Mouse (Mus musculus) intestine, postnatal 0 days (tissue): Measurements from ENCODE around the gene Cacna1e. TPM values are rescaled to one million over a fixed set of nuclear protein-coding genes. Genes with fewer than 3 reads are reported as not detected.

ENCODE experiments used
- ATAC-seq: fragments of 200-750 bp; cut with Nextera tagmentation; 2 replicates; pipeline ENCODE4 v1.8.0; 2017; ENCODE audit warnings: mild to moderate bottlenecking, moderate TSS enrichment, moderate library complexity
- H3K27ac ChIP-seq: fragments of 300-500 bp; sonication (generic); 2 replicates; pipeline ENCODE4 v1.5.1; 2014; ENCODE audit warnings: mild to moderate bottlenecking, low read depth, low read length, moderate library complexity
- H3K27me3 ChIP-seq: fragments of 300-500 bp; sonication (generic); replicated peaks from 2 replicates; pipeline ENCODE4 v1.6.1; 2014; ENCODE audit warnings: low read length, mixed read lengths; ENCODE audit not compliant: control insufficient read depth, insufficient read depth
- H3K36me3 ChIP-seq: fragments of 300-500 bp; sonication (generic); 2 replicates; pipeline ENCODE4 v1.6.1; 2014; ENCODE audit warnings: mild to moderate bottlenecking, moderate library complexity; ENCODE audit not compliant: control insufficient read depth, insufficient read depth
- H3K4me1 ChIP-seq: fragments of 300-500 bp; sonication (generic); replicated peaks from 2 replicates; pipeline ENCODE4 v1.6.1; 2014; ENCODE audit warnings: antibody characterized with exemption, low read length, mixed read lengths; ENCODE audit not compliant: control insufficient read depth, insufficient read depth
- H3K4me2 ChIP-seq: fragments of 300-500 bp; sonication (generic); replicated peaks from 2 replicates; pipeline ENCODE4 v1.6.1; 2014; ENCODE audit warnings: low read depth, mild to moderate bottlenecking, moderate library complexity
- H3K4me3 ChIP-seq: fragments of 300-500 bp; sonication (generic); 2 replicates; pipeline ENCODE4 v1.5.1; 2014; ENCODE audit warnings: low read depth, low read length
- H3K9ac ChIP-seq: fragments of 300-500 bp; sonication (generic); 2 replicates; pipeline ENCODE4 v1.6.1; 2014; ENCODE audit warnings: mild to moderate bottlenecking, low read depth, low read length
- H3K9me3 ChIP-seq: fragments of 300-500 bp; sonication (generic); 2 replicates; pipeline ENCODE4 v1.6.1; 2016; ENCODE audit warnings: mixed run types; ENCODE audit not compliant: control insufficient read depth
- CTCF ChIP-seq: sonication (generic); IDR thresholded peaks from 2 replicates; pipeline ENCODE4 v1.5.1; 2016; ENCODE audit warnings: low read depth, mild to moderate bottlenecking, control low read depth, antibody characterized with exemption, moderate library complexity
- WGBS: fragments of 180-500 bp; shearing (Covaris S2); extraction: QIAGEN DNeasy Blood & Tissue Kit; methylation state at CpG from one replicate; pipeline ENCODE4 v1.1.7; 2014; 5-methylcytosine and 5-hydroxymethylcytosine counted together
- polyA plus RNA-seq: library from polyadenylated mRNA; unstranded; fragments of >200 nt; fragmentation: Nextera tagmentation; extraction: Ambion mirVana; gene quantifications from 2 replicates; pipeline ENCODE4 v1.2.1, GENCODE M21; 2015

Gene Cacna1e
- polyA plus RNA-seq, 1 experiment from 2014 or later, result 0.74 TPM

DNA sequence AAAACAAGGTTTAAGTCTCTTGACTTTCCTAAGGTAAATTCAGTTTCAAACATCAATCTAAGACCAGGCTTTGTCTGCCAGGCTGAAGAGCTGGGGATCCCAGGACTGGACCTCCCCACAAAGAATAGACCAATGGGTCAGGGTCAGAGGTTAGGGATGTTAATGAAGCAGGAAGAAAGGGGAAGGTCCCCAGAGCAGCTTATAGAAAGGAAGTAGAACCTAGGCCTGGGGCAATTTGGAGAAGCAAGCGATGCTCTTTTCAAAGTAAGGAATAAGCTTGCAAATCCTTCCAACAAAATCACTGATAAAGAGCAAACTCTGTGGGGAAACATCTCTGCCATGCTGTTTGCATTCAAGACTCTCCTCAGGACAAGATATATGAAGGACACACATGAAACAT, 205.3 kb downstream of the Cacna1e start:
- Histone ChIP-seq H3K27me3 (no peaks in the 10 kb centered on the region), H3K27ac (no peak overlapping the region), H3K4me1 (no peaks in the 10 kb centered on the region), H3K9ac (no peak overlapping the region), H3K36me3 (no peaks in the 10 kb centered on the region), H3K9me3 (no peaks in the 10 kb centered on the region), H3K4me3 (no peak overlapping the region), H3K4me2 (no peak overlapping the region)
- no peak for ATAC-seq
- WGBS, result 71% methylated on average over 1 of the region's 1 CpGs
- no peak for TF ChIP-seq CTCF

DNA sequence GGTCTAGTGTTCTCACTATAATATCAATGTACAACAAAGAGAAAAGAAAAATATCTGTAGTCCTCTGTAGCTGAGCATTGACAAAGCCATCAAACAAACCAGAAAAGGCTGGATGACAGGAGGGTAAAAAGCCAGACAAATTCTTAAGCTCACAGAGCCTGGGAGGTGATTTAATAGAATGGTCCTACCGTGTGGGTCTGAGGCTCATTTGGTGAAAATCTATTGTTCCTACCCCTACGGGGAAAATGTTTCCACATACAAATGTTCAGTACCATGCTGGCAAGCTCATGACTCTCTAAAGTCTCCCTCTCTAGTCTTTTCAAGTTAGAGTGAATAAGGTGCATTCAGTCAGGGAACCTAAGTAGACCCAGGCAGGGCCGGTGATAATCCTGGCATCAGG, 206.2 kb downstream of the Cacna1e start:
- Histone ChIP-seq H3K27ac (no peak overlapping the region), H3K36me3 (no peaks in the 10 kb centered on the region), H3K4me2 (no peak overlapping the region), H3K9me3 (no peaks in the 10 kb centered on the region), H3K9ac (no peak overlapping the region), H3K4me1 (no peaks in the 10 kb centered on the region), H3K4me3 (no peak overlapping the region), H3K27me3 (no peaks in the 10 kb centered on the region)
- 93% methylated on average over 3 of the region's 3 CpGs for WGBS
- TF ChIP-seq CTCF, result no peak
- ATAC-seq, result no peak

DNA sequence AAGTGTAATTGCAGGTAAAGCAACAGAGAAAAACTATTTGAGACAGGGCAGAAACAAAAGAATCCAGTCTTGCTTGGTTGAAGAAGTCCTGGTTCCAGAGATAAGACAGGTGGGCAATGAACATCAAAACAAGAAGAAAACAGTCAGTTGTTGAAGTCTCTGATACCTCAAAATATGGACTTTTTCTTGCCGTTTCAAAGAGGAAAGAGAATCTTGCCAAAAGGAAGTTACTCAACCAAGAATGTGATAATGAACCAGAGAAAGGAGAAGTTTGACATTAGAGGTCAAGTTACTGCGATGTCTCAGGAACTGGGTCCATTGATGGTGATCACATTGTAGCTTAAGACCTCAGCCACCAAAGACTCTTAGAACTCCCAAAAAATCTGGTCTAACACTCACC, 206.6 kb downstream of the Cacna1e start:
- no peak overlapping the region for H3K9ac ChIP-seq
- H3K27ac ChIP-seq, result no peak overlapping the region
- no peaks in the 10 kb centered on the region for H3K4me1 ChIP-seq
- H3K9me3 ChIP-seq, result no peaks in the 10 kb centered on the region
- no peak for ATAC-seq
- no peak overlapping the region for H3K4me2 ChIP-seq
- WGBS, result 70% methylated on average over 2 of the region's 2 CpGs
- H3K27me3 ChIP-seq, result no peaks in the 10 kb centered on the region
- no peak for TF ChIP-seq CTCF
- H3K4me3 ChIP-seq, result no peak overlapping the region
- H3K36me3 ChIP-seq, result no peaks in the 10 kb centered on the region

DNA sequence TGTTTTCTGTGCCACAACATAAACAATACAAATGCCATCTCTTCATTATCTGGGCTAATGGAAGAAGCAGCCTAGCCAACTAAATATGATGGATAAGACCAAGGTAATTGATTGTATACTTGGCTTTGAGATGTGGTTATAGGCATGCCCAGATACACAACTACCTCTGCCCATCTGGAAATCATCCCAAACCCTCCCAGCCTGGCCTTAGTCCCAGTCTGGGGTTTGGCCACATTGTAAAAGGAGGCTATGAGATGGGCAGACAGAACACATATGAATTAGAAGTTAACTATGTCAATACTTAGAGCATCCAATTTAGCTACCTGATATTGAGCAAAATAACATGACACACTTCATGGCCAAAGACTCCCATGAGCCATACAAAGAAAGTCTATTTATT, 220.6 kb downstream of the Cacna1e start:
- H3K27ac ChIP-seq, result no peak overlapping the region
- ATAC-seq, result no peak
- H3K9ac ChIP-seq, result no peak overlapping the region
- no peak for TF ChIP-seq CTCF
- no peaks in the 10 kb centered on the region for H3K4me1 ChIP-seq
- no peak overlapping the region for H3K4me3 ChIP-seq
- no peaks in the 10 kb centered on the region for H3K27me3 ChIP-seq
- H3K36me3 ChIP-seq, result no peaks in the 10 kb centered on the region
- no peaks in the 10 kb centered on the region for H3K9me3 ChIP-seq
- no peak overlapping the region for H3K4me2 ChIP-seq

DNA sequence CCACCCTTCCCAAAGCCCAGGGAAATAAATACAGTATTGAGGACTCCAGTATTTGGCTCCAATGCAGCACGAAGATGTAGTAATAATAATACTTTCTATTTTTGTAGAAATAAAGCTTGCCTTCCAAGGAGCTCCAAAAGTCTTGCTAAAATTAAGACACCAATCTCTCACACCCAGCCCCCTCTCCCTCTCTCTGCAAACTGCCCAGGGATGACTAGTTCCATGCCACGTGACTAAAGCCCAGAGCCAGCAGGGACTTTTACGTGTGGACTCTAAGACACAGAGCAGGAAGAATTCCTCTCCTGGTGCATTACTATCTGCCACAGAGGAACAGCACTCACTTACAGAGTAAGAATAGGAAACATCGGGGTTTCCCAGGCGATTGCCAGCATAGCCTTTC, 222.3 kb downstream of the Cacna1e start:
- no peaks in the 10 kb centered on the region for H3K27me3 ChIP-seq
- no peaks in the 10 kb centered on the region for H3K36me3 ChIP-seq
- WGBS, result 77% methylated on average over 5 of the region's 5 CpGs

DNA sequence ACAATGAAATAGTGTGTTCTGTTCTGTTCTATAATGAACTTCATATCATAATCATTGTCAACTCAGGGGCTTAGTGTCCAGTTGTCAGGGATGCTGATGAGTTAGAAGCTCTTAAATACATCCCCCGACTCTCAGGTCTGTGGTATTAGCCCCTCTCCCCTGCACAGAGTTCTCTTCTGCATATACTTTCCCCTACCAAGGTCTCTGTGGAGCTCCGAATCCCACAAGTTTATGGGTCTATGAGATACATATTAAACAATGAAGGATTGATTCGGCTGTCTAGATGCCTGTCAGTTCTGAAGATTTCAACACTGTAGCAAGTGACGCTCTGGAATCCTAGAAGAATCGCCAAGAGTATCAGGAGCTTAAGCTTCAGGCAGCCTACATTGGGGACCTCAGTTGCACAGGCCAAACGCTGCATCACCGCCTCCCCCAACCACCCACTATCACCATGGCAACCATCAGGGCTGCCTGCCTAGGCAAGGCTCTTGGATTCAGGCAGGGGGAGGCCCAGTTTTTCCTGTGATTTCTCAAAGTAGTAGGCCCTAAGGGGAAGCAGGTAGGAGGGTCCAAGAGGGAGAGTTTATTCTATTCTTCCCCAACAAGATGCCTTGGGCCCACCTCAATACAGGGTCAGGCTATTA, 223.0 kb downstream of the Cacna1e start:
- H3K4me1 ChIP-seq, result no peaks in the 10 kb centered on the region
- H3K9ac ChIP-seq, result no peak overlapping the region
- H3K27ac ChIP-seq, result no peak overlapping the region
- no peak overlapping the region for H3K4me2 ChIP-seq
- no peaks in the 10 kb centered on the region for H3K36me3 ChIP-seq
- no peak for ATAC-seq
- TF ChIP-seq CTCF, result no peak
- no peak overlapping the region for H3K4me3 ChIP-seq
- WGBS, result 64% methylated on average over 7 of the region's 7 CpGs
- H3K27me3 ChIP-seq, result no peaks in the 10 kb centered on the region
- H3K9me3 ChIP-seq, result no peaks in the 10 kb centered on the region

More for the DNA sequence above, 222.3 kb downstream of the Cacna1e start:
- no peak for ATAC-seq
- no peak overlapping the region for H3K27ac ChIP-seq
- H3K9me3 ChIP-seq, result no peaks in the 10 kb centered on the region
- H3K9ac ChIP-seq, result no peak overlapping the region
- no peak overlapping the region for H3K4me2 ChIP-seq
- no peak for TF ChIP-seq CTCF
- no peaks in the 10 kb centered on the region for H3K4me1 ChIP-seq
- no peak overlapping the region for H3K4me3 ChIP-seq

DNA sequence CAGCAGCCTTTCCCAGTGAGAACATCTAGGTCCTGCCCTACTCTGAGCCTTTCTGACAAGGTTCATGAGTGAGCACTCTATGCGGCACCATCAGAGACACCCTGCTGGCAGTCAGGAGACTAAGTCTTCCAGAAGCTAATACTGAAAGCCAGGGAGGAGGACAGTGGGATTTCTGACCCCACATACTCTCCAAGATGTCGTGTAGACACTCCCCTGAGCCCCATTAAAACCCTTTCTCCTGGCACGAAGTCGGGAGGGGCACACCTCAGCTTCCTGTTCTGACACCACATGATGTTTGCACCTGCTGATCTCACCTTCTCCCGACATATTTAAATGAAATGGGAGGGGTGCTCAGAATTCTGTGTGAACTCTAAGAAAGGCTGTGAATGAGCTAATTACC, 226.9 kb downstream of the Cacna1e start:
- Histone ChIP-seq H3K4me2 (no peak overlapping the region), H3K36me3 (no peaks in the 10 kb centered on the region), H3K4me3 (no peak overlapping the region), H3K9ac (no peak overlapping the region), H3K4me1 (no peaks in the 10 kb centered on the region), H3K27me3 (no peaks in the 10 kb centered on the region), H3K9me3 (no peaks in the 10 kb centered on the region), H3K27ac (no peak overlapping the region)
- no peak for ATAC-seq
- TF ChIP-seq CTCF, result no peak
- 49% methylated on average over 5 of the region's 5 CpGs for WGBS
